Mouse (Mus musculus) limb, embryonic 12.5 days (tissue): ENCODE measurements around the gene Rps6ka1. TPM values are rescaled to one million over a fixed set of nuclear protein-coding genes. Genes with fewer than 3 reads are reported as not detected.
"Not testable (repeated sequence)": the region's sequence is repeated elsewhere in the genome, so short reads cannot be mapped to it uniquely, and the experiment has no call there.

Experiments
- ATAC-seq: fragments of 200-750 bp; cut with Nextera tagmentation; 2 replicates; pipeline ENCODE4 v1.8.0; 2017; ENCODE audit warnings: low read depth, moderate TSS enrichment; ENCODE audit not compliant: insufficient number of reproducible peaks, insufficient read depth, low FRiP score, low TSS enrichment
- H3K27ac ChIP-seq: fragments of 300-500 bp; sonication (generic); 2 replicates; pipeline ENCODE4 v1.5.1; 2016; ENCODE audit warnings: mild to moderate bottlenecking, moderate library complexity
- H3K27me3 ChIP-seq: fragments of 300-500 bp; sonication (generic); 2 replicates; pipeline ENCODE4 v1.6.1; 2016; ENCODE audit warnings: mild to moderate bottlenecking, moderate library complexity
- H3K36me3 ChIP-seq: fragments of 300-500 bp; sonication (generic); 2 replicates; pipeline ENCODE4 v1.6.1; 2016; ENCODE audit warnings: mild to moderate bottlenecking, moderate library complexity
- H3K4me1 ChIP-seq: fragments of 300-500 bp; sonication (generic); replicated peaks from 2 replicates; pipeline ENCODE4 v1.6.1; 2016
- H3K4me2 ChIP-seq: fragments of 300-500 bp; sonication (generic); 2 replicates; pipeline ENCODE4 v1.6.1; 2016; ENCODE audit warnings: mild to moderate bottlenecking, moderate library complexity
- H3K4me3 ChIP-seq: fragments of 300-500 bp; sonication (generic); replicated peaks from 2 replicates; pipeline ENCODE4 v1.5.1; 2016; ENCODE audit warnings: mild to moderate bottlenecking
- H3K9ac ChIP-seq: fragments of 300-500 bp; sonication (generic); replicated peaks from 2 replicates; pipeline ENCODE4 v1.6.1; 2016; ENCODE audit warnings: mild to moderate bottlenecking, moderate library complexity
- H3K9me3 ChIP-seq: fragments of 300-500 bp; sonication (generic); 2 replicates; pipeline ENCODE4 v1.6.1; 2016; ENCODE audit warnings: mild to moderate bottlenecking, moderate library complexity
- WGBS: fragments of 180-500 bp; shearing (Covaris S2); methylation state at CpG from one replicate; pipeline ENCODE4 v1.1.7; 2016; 5-methylcytosine and 5-hydroxymethylcytosine counted together
- polyA plus RNA-seq: library from polyadenylated mRNA; unstranded; fragments of >200 nt; fragmentation: Nextera tagmentation; extraction: Ambion mirVana; gene quantifications from 2 replicates; pipeline ENCODE4 v1.2.1, GENCODE M21; 2016

Gene Rps6ka1
- 47.9 and 50.0 TPM in 2 replicates for polyA plus RNA-seq

DNA sequence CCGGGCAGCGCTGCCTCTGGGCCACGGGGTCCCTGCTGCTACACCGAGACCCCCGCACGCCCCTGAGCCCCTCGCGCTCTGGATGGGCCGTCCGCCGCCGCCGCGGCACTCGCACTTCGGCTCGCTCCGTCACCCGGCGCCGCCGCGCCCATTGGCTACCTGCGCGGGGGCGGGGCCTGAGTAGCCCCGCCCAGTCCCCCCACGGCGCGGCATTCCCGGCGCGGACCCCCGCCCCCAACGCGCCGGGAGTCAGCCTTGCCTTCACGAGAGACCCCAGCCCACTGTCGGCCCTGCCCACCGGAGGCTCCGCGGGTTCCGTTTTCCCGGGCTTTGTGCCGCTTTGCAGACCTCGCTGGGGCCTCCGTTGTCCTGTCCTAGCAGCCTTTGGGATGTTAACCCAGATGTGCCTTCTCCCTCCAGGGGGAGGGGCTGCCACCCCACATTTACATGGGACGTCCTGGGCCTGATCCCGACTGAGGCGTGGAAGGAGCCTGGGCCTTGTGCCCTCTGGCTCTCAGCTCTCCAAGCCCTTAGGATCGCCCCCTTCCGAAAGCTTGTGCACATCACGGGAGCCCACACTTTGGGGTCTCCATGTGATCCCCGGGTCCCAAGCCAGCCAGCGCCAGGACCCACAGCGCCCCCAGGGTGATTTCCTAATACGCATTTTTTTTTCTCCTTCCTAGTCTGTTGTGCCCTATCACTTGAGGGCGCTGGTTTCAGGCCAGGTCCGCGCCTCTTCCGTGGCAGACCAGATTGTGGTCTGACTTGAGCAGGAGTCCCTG, at the start of gene Rps6ka1:
Rps6ka1 (minus strand) TSS at position 126 of the 782 bp plus-strand sequence.
- Histone ChIP-seq H3K36me3 (0 out of 2 replicates have a peak, but pooled peaks cover 3% of the 10 kb centered on the region), H3K4me3 (peak within 1 kb of the TSS; percentile 84), H3K27me3 (no peaks in the 10 kb centered on the region), H3K9me3 (no peaks in the 10 kb centered on the region), H3K4me2 (peak within 1 kb of the TSS; percentile 92), H3K9ac (peak within 1 kb of the TSS; percentile 75), H3K27ac (peak within 1 kb of the TSS; percentile 93), H3K4me1 (peaks cover 22% of the 10 kb centered on the region)
- WGBS = under 1% methylated on average over 60 of the region's 61 CpGs
- peak; percentile 83 for ATAC-seq

DNA sequence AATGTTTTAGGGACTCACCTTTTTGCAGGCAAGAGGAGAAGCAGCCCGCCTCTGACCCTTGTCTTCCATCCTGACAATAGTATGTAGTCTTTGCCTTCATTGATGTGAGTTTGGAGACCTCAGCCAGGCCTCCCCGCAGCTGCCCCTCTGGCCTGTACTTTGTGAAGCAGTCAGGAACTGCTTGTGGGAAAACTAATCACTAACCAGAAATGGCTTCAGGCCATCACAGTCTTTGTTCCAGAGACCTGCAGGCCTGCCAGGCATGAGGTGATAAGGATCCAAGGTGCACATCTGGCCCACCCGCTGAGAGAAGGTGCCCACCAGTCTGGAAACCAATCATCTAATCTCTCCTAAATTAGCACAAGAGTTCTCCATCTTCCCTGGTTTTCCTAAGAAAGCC, 44.2 kb upstream of the Rps6ka1 start:
- Histone ChIP-seq H3K27ac (no peak overlapping the region), H3K9me3 (no peaks in the 10 kb centered on the region), H3K27me3 (no peaks in the 10 kb centered on the region), H3K36me3 (no peaks in the 10 kb centered on the region), H3K9ac (no peak overlapping the region), H3K4me3 (no peak overlapping the region), H3K4me2 (no peak overlapping the region), H3K4me1 (0 out of 2 replicates have a peak, but pooled peaks cover 10% of the 10 kb centered on the region)
- WGBS = 82% methylated on average over 3 of the region's 3 CpGs
- no peak for ATAC-seq

DNA sequence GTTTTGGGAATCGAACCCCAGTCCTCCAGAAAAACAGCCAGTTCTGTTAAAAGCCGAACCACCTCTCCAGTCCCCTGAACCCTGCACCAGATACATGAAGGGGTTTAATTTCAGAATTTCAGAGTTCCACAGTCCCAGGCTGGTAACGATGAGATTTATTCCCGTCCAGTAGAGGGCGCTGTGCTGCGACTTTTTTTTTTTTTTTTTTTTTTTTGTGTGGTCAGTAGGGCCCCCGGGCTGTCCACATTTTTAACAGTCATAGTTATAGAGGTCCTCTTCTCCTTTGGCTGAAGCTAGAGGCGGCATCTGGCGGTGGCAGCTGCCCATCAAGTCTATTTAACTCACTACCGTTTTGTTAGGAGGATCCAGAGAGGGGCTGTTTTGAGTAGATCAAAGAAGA, 43.8 kb upstream of the Rps6ka1 start:
- no peaks in the 10 kb centered on the region for H3K9me3 ChIP-seq
- no peak for ATAC-seq
- H3K27ac ChIP-seq = no peak overlapping the region
- 15% methylated on average over 10 of the region's 10 CpGs for WGBS
- H3K9ac ChIP-seq = no peak overlapping the region
- H3K4me3 ChIP-seq = no peak overlapping the region
- no peaks in the 10 kb centered on the region for H3K36me3 ChIP-seq
- 0 out of 2 replicates have a peak, but pooled peaks cover 10% of the 10 kb centered on the region for H3K4me1 ChIP-seq
- H3K4me2 ChIP-seq = no peak overlapping the region
- no peaks in the 10 kb centered on the region for H3K27me3 ChIP-seq

DNA sequence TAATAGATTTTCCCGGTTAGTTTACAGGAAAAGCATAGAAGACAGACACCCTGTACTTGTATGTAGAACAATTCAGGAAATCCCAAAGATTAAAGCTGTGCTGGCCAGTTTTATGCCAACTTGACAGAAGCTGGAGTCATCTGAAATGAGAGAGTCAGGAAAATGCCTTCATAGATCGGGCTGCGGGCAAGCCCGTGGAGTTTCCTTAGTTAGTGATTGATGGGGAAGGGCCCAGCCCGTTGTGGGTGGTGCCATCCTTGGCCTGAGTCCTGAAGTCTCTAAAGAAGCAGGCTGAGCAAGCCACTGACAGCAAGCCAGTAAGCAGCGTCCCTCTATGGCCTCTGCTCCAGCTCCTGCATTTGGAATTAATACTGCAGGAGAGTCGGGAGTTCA, 41.7 kb upstream of the Rps6ka1 start:
- H3K4me2 ChIP-seq = no peak overlapping the region
- no peaks in the 10 kb centered on the region for H3K9me3 ChIP-seq
- no peak for ATAC-seq
- no peaks in the 10 kb centered on the region for H3K27me3 ChIP-seq
- H3K9ac ChIP-seq = no peak overlapping the region
- H3K4me3 ChIP-seq = no peak overlapping the region
- no peak overlapping the region for H3K27ac ChIP-seq
- 26% methylated on average over 7 of the region's 7 CpGs for WGBS
- H3K36me3 ChIP-seq = no peaks in the 10 kb centered on the region
- H3K4me1 ChIP-seq = 0 out of 2 replicates have a peak, but pooled peaks cover 10% of the 10 kb centered on the region

DNA sequence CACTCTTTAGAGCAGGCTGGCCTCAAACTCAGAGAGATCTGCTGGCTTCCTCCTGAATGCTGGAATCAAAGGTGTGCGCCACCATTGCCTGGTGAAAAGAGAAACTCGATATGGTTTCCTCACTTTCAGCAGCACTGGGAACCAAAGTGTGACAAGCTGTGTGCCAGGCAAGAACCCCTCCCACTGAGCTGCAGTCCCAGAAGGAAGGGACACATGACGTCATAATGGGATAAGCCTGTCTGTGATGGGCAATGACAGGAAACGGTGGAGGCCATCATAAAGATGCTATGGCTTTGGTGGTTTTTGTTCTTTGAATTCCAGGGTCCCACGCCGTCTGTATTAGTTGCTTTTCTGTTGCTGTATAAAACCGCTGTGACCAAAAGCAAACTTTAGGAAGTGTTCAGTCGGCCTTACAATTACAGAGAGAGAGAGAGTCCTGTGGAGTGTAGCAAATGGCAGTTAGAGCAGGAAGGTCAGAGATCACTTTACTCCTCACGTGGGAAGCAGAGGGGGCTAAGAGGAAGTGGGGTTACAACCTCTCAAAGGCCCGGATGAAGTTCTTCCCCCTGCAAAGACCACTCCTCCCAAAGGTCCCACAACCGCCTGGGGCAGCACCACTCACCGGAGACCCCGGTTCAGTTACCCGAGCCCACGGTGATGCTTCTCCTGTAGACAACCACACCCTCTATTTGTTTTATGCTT, 41.1 kb upstream of the Rps6ka1 start:
- Histone ChIP-seq H3K9me3 (no peaks in the 10 kb centered on the region), H3K9ac (no peak overlapping the region), H3K36me3 (no peaks in the 10 kb centered on the region), H3K4me3 (no peak overlapping the region), H3K27ac (peak overlapping the region; percentile 54), H3K4me2 (no peak overlapping the region), H3K4me1 (0 out of 2 replicates have a peak, but pooled peaks cover 10% of the 10 kb centered on the region), H3K27me3 (no peaks in the 10 kb centered on the region)
- 43% methylated on average over 15 of the region's 15 CpGs for WGBS
- ATAC-seq = no peak

DNA sequence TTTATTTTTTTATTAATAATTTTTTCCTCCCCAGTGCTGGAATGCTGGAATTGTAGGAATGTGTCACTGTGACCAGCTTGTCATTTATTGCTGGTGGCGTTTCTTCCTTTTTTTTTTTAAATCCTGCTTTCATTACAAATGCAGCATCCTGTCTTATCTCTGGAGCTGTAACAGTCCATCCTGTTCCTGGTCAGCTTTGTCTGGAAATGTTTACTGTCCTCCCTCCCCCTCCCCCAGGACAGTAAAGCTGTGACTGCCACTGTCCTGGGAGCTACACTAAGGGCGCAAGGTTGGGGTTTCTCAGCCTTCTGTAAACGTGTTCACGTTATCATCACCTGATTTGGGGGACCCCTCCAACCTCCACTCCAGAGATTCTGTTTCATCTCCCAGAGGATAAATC, 37.6 kb upstream of the Rps6ka1 start:
- H3K27ac ChIP-seq = no peak overlapping the region
- H3K9ac ChIP-seq = no peak overlapping the region
- ATAC-seq = no peak
- WGBS = 75% methylated on average over 4 of the region's 4 CpGs
- no peaks in the 10 kb centered on the region for H3K36me3 ChIP-seq
- no peak overlapping the region for H3K4me2 ChIP-seq
- 0 out of 2 replicates have a peak, but pooled peaks cover 10% of the 10 kb centered on the region for H3K4me1 ChIP-seq
- H3K9me3 ChIP-seq = no peaks in the 10 kb centered on the region
- no peak overlapping the region for H3K4me3 ChIP-seq
- no peaks in the 10 kb centered on the region for H3K27me3 ChIP-seq

DNA sequence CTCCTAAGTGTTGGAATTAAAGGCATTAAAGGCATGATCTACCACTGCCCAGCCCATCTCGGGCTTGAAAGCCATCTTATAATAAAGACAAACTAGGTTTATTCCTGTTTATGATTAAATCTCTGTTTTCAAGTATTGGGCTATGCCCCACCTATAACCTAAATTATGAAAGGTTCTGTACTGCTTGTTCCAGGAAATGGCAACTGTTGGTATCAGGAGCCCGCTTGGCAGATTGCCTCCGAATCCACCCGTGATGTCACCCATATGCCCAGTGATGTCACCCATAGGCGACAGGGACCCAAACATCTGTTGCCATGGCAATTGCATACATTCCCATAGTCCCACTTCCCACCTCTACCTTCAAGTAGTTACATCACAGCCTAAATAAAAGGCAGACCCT, 36.1 kb upstream of the Rps6ka1 start:
- 0 out of 2 replicates have a peak, but pooled peaks cover 6% of the 10 kb centered on the region for H3K4me1 ChIP-seq
- H3K36me3 ChIP-seq = no peaks in the 10 kb centered on the region
- no peak overlapping the region for H3K27ac ChIP-seq
- ATAC-seq = no peak
- no peak overlapping the region for H3K4me2 ChIP-seq
- H3K9ac ChIP-seq = no peak overlapping the region
- no peaks in the 10 kb centered on the region for H3K27me3 ChIP-seq
- WGBS = 89% methylated on average over 5 of the region's 5 CpGs
- H3K4me3 ChIP-seq = no peak overlapping the region
- no peaks in the 10 kb centered on the region for H3K9me3 ChIP-seq

DNA sequence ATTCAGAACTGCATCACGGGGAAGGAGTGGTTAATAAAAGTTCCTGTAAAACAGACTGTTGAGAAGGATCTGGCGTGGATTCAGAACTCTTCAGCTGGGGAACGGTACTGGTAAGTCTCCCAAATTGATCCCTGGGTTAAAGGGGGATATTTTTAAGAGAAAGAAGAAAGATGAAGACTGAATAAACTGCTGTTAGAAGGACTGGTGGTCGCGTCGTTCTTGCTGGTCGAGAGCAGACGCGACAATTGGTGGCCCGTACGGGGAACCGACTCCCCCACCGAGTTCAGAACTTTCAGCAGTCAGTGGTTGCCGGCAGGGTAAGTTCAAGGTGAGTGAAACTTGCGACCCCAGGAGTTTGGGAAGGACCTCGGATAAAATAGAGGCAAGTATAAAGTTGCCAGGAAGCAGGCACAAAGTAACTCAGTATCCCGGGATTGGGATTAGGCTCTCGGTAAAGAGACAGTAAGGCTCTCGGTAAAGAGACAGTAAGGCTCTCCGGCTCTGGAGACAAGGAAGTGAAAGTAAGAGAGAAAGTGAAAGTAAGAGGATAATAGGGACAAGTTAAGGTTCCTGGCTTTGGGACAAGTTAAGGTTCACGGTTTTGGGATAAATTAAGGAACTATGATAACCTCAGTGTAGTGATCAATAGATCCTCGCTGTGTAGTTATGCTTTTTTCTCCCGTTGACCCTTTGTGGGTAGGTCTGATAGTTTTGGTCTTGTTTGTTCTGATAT, 30.7 kb upstream of the Rps6ka1 start:
- not testable (repeated sequence) for ATAC-seq, H3K27me3 ChIP-seq, H3K27ac ChIP-seq, H3K4me1 ChIP-seq, H3K4me3 ChIP-seq, H3K9me3 ChIP-seq, H3K9ac ChIP-seq, H3K36me3 ChIP-seq, H3K4me2 ChIP-seq
- WGBS = 88% methylated on average over 23 of the region's 23 CpGs

DNA sequence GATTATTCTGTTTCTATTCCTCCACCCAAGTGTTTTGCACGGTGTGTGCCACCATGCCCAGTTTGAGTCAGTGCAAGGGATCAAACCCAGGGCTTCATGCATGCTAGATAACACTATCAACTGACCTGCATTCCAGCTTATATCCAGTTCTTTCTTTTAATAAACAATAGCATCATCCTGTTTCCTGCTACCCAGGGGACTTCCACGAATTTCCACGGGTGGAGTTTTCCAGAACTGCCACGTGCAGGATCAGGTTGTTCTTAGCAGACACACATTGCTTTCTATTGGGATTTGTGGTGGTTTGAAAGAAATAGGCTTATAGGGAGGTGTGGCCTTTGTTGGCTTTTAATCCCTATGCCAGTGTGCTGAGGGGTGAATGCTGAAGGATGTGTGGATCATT, 24.4 kb upstream of the Rps6ka1 start:
- H3K36me3 ChIP-seq = no peaks in the 10 kb centered on the region
- H3K4me2 ChIP-seq = no peak overlapping the region
- H3K9me3 ChIP-seq = no peaks in the 10 kb centered on the region
- no peak overlapping the region for H3K9ac ChIP-seq
- 88% methylated on average over 4 of the region's 4 CpGs for WGBS
- 0 out of 2 replicates have a peak, but pooled peaks cover 5% of the 10 kb centered on the region for H3K4me1 ChIP-seq
- no peak overlapping the region for H3K27ac ChIP-seq
- no peak overlapping the region for H3K4me3 ChIP-seq
- H3K27me3 ChIP-seq = no peaks in the 10 kb centered on the region
- no peak for ATAC-seq

DNA sequence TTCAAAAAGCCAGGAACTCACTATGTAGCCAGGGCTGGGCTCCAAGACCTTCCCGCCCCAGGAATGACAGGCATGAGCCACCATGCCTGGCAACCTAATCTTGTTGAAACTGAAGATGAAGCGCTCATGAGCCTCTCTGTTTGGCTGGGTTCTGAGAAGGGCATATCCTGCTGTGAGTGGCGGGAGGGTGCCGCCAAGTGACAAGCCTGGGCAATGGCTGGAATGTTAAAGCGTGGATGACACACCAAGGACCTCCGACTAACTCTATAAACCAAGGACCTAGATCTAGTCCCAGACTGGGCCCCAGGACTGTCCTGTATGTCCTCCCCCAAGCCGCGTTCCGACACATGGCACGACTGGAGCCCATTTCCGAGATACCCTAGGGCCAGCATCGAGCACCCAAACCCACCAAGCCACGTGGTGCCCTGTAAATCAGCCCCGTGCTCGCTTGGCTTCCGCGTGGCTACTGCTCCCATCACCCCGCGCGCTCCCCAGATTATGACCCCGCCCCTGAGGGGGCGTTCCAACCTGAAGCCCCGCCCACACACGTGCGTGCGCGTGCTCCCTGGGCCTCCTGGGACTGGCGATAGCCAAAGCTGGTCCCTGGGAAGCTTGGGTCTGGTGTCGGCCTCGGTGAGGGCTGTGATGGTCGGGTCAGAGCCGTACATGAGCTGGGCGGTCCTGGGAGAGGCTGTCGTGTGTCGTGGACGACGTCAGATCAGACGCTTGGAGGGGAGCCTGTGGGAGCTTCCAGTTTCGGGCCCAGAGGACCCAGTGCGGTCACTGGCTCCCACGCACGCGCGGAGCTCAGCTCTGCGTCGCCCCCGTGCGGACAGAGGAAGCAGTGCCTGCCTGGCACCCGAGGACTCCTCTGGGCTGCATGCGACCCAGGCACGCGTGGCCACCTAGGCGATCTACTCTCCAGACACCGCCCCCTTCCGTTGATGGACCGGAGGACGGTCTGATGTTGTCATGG, 22.9 kb upstream of the Rps6ka1 start:
- no peaks in the 10 kb centered on the region for H3K27me3 ChIP-seq
- peak overlapping the region; percentile 58; the same call in 1 of the 2 replicates for H3K9ac ChIP-seq
- H3K36me3 ChIP-seq = no peaks in the 10 kb centered on the region
- peak; percentile 94 for ATAC-seq
- H3K9me3 ChIP-seq = no peaks in the 10 kb centered on the region
- peak overlapping the region; percentile 61 for H3K4me3 ChIP-seq
- H3K4me2 ChIP-seq = peak overlapping the region; percentile 68
- 0 out of 2 replicates have a peak, but pooled peaks cover 5% of the 10 kb centered on the region for H3K4me1 ChIP-seq
- WGBS = 1% methylated on average over 54 of the region's 57 CpGs
- peak overlapping the region; percentile 90 for H3K27ac ChIP-seq
